Mouse (Mus musculus) kidney, adult 2 months (tissue): ENCODE measurements around the gene Kdm4d.
A peak's percentile ranks its signal among the peaks of the same experiment; 100 is the strongest.

Experiments used
- CTCF ChIP-seq: fragments of 200-500 bp; conservative IDR thresholded peaks from 2 replicates; pipeline ENCODE4 v1.5.1; 2011; ENCODE audit warnings: low read depth, mild to moderate bottlenecking, control low read depth, low read length, moderate library complexity, mixed read lengths; ENCODE audit not compliant: insufficient read depth, insufficient read length
- POLR2A ChIP-seq: fragments of 200-500 bp; IDR thresholded peaks from one replicate; pipeline ENCODE4 v1.6.1; 2011; ENCODE audit warnings: low read depth, low read length, control low read depth

GRCm38 (mm10) chr9:14523408-14524043 lies 23.2 kb upstream of the Kdm4d start:
- no peak for TF ChIP-seq POLR2A
- peak; percentile 86 for TF ChIP-seq CTCF
